Mouse (Mus musculus): Measurements from ENCODE around the gene Ms4a4c.

The Ms4a4c gene

GRCm38 (mm10) chr19:11404527-11404926 is at the start of gene Ms4a4c:
Ms4a4c (plus strand) TSS chr19:11404770.
- no peak within 1 kb of the TSS for H3K4me3 ChIP-seq (replicated peaks; ENCODE audit: low read length)
- H3K9me3 ChIP-seq (ENCODE audit: low read length) = no peaks in the 10 kb centered on the region
- no peaks in the 10 kb centered on the region for H3K27me3 ChIP-seq (ENCODE audit: insufficient read depth, low read length)
- no peaks in the 10 kb centered on the region for H3K4me1 ChIP-seq (replicated peaks; ENCODE audit: low read depth, low read length)
- no peaks in the 10 kb centered on the region for H3K36me3 ChIP-seq (ENCODE audit: insufficient read depth, low read length)
- TF ChIP-seq NANOG (IDR thresholded peaks at IDR 0.05; ENCODE audit: borderline replicate concordance, low read length) = no peak
- TF ChIP-seq CTCF (conservative IDR thresholded peaks at IDR 0.05; ENCODE audit: low read length) = no peak
- no peak for TF ChIP-seq POU5F1 (IDR thresholded peaks at IDR 0.05; ENCODE audit: borderline replicate concordance, low read length)

GRCm38 (mm10) chr19:11355730-11356129 is 48.8 kb upstream of the Ms4a4c start:
- no peaks in the 10 kb centered on the region for H3K4me1 ChIP-seq (replicated peaks; ENCODE audit: low read depth, low read length)
- no peak for TF ChIP-seq POU5F1 (IDR thresholded peaks at IDR 0.05; ENCODE audit: borderline replicate concordance, low read length)
- TF ChIP-seq NANOG (IDR thresholded peaks at IDR 0.05; ENCODE audit: borderline replicate concordance, low read length) = no peak
- TF ChIP-seq CTCF (conservative IDR thresholded peaks at IDR 0.05; ENCODE audit: low read length) = no peak
- no peaks in the 10 kb centered on the region for H3K27me3 ChIP-seq (ENCODE audit: insufficient read depth, low read length)
- no peaks in the 10 kb centered on the region for H3K36me3 ChIP-seq (ENCODE audit: insufficient read depth, low read length)
- H3K4me3 ChIP-seq (replicated peaks; ENCODE audit: low read length) = no peak overlapping the region
- no peaks in the 10 kb centered on the region for H3K9me3 ChIP-seq (ENCODE audit: low read length)

GRCm38 (mm10) chr19:11360106-11360505 is 44.5 kb upstream of the Ms4a4c start:
- no peaks in the 10 kb centered on the region for H3K36me3 ChIP-seq (ENCODE audit: insufficient read depth, low read length)
- no peaks in the 10 kb centered on the region for H3K9me3 ChIP-seq (ENCODE audit: low read length)
- no peak overlapping the region for H3K4me3 ChIP-seq (replicated peaks; ENCODE audit: low read length)
- no peaks in the 10 kb centered on the region for H3K4me1 ChIP-seq (replicated peaks; ENCODE audit: low read depth, low read length)
- TF ChIP-seq POU5F1 (IDR thresholded peaks at IDR 0.05; ENCODE audit: borderline replicate concordance, low read length) (no peak), CTCF (conservative IDR thresholded peaks at IDR 0.05; ENCODE audit: low read length) (peak; percentile 22; the same call in 1 of the 2 replicates)
- no peaks in the 10 kb centered on the region for H3K27me3 ChIP-seq (ENCODE audit: insufficient read depth, low read length)

GRCm38 (mm10) chr19:11362002-11362401 is 42.6 kb upstream of the Ms4a4c start:
- Histone ChIP-seq H3K4me3 (replicated peaks; ENCODE audit: low read length) (no peak overlapping the region), H3K27me3 (ENCODE audit: insufficient read depth, low read length) (no peaks in the 10 kb centered on the region), H3K36me3 (ENCODE audit: insufficient read depth, low read length) (no peaks in the 10 kb centered on the region), H3K9me3 (ENCODE audit: low read length) (no peaks in the 10 kb centered on the region), H3K4me1 (replicated peaks; ENCODE audit: low read depth, low read length) (no peaks in the 10 kb centered on the region)
- TF ChIP-seq CTCF (conservative IDR thresholded peaks at IDR 0.05; ENCODE audit: low read length) = no peak
- no peak for TF ChIP-seq NANOG (IDR thresholded peaks at IDR 0.05; ENCODE audit: borderline replicate concordance, low read length)
- no peak for TF ChIP-seq POU5F1 (IDR thresholded peaks at IDR 0.05; ENCODE audit: borderline replicate concordance, low read length)

GRCm38 (mm10) chr19:11368310-11368709 is 36.3 kb upstream of the Ms4a4c start:
- no peaks in the 10 kb centered on the region for H3K9me3 ChIP-seq (ENCODE audit: low read length)
- no peaks in the 10 kb centered on the region for H3K36me3 ChIP-seq (ENCODE audit: insufficient read depth, low read length)
- H3K27me3 ChIP-seq (ENCODE audit: insufficient read depth, low read length) = no peaks in the 10 kb centered on the region
- H3K4me1 ChIP-seq (replicated peaks; ENCODE audit: low read depth, low read length) = no peaks in the 10 kb centered on the region
- H3K4me3 ChIP-seq (replicated peaks; ENCODE audit: low read length) = no peak overlapping the region
- no peak for TF ChIP-seq CTCF (conservative IDR thresholded peaks at IDR 0.05; ENCODE audit: low read length)
- TF ChIP-seq NANOG (IDR thresholded peaks at IDR 0.05; ENCODE audit: borderline replicate concordance, low read length) = no peak
- TF ChIP-seq POU5F1 (IDR thresholded peaks at IDR 0.05; ENCODE audit: borderline replicate concordance, low read length) = no peak

- Histone ChIP-seq H3K4me1 (replicated peaks; ENCODE audit: low read depth, low read length) (no peaks in the 10 kb centered on the region), H3K4me3 (replicated peaks; ENCODE audit: low read length) (no peak overlapping the region), H3K9me3 (ENCODE audit: low read length) (no peaks in the 10 kb centered on the region), H3K27me3 (ENCODE audit: insufficient read depth, low read length) (no peaks in the 10 kb centered on the region), H3K36me3 (ENCODE audit: insufficient read depth, low read length) (no peaks in the 10 kb centered on the region)
- TF ChIP-seq CTCF (conservative IDR thresholded peaks at IDR 0.05; ENCODE audit: low read length) (no peak), NANOG (IDR thresholded peaks at IDR 0.05; ENCODE audit: borderline replicate concordance, low read length) (no peak), POU5F1 (IDR thresholded peaks at IDR 0.05; ENCODE audit: borderline replicate concordance, low read length) (no peak)
These were observed 33.4 kb upstream of the Ms4a4c start for GRCm38 (mm10) chr19:11371181-11371580.

- no peak for TF ChIP-seq POU5F1 (IDR thresholded peaks at IDR 0.05; ENCODE audit: borderline replicate concordance, low read length)
- Histone ChIP-seq H3K9me3 (ENCODE audit: low read length) (no peaks in the 10 kb centered on the region), H3K4me1 (replicated peaks; ENCODE audit: low read depth, low read length) (no peaks in the 10 kb centered on the region), H3K36me3 (ENCODE audit: insufficient read depth, low read length) (no peaks in the 10 kb centered on the region), H3K4me3 (replicated peaks; ENCODE audit: low read length) (no peak within 1 kb of the TSS), H3K27me3 (ENCODE audit: insufficient read depth, low read length) (no peaks in the 10 kb centered on the region)
These were observed 29.3 kb upstream of the Ms4a4c start, which contains the start of gene Ms4a4a for GRCm38 (mm10) chr19:11375273-11375672. Ms4a4a (plus strand) TSS chr19:11375523.

GRCm38 (mm10) chr19:11376399-11376798 is 28.2 kb upstream of the Ms4a4c start:
- H3K36me3 ChIP-seq (ENCODE audit: insufficient read depth, low read length) = no peaks in the 10 kb centered on the region
- TF ChIP-seq NANOG (IDR thresholded peaks at IDR 0.05; ENCODE audit: borderline replicate concordance, low read length) (no peak), POU5F1 (IDR thresholded peaks at IDR 0.05; ENCODE audit: borderline replicate concordance, low read length) (no peak), CTCF (conservative IDR thresholded peaks at IDR 0.05; ENCODE audit: low read length) (no peak)
- H3K27me3 ChIP-seq (ENCODE audit: insufficient read depth, low read length) = no peaks in the 10 kb centered on the region

GRCm38 (mm10) chr19:11387109-11387508 is 17.5 kb upstream of the Ms4a4c start:
- H3K9me3 ChIP-seq (ENCODE audit: low read length) = no peaks in the 10 kb centered on the region
- no peak for TF ChIP-seq CTCF (conservative IDR thresholded peaks at IDR 0.05; ENCODE audit: low read length)
- no peak for TF ChIP-seq POU5F1 (IDR thresholded peaks at IDR 0.05; ENCODE audit: borderline replicate concordance, low read length)
- no peak for TF ChIP-seq NANOG (IDR thresholded peaks at IDR 0.05; ENCODE audit: borderline replicate concordance, low read length)
- no peaks in the 10 kb centered on the region for H3K27me3 ChIP-seq (ENCODE audit: insufficient read depth, low read length)

More at GRCm38 (mm10) chr19:11376399-11376798, 28.2 kb upstream of the Ms4a4c start:
- H3K9me3 ChIP-seq (ENCODE audit: low read length) = no peaks in the 10 kb centered on the region
- H3K4me3 ChIP-seq (replicated peaks; ENCODE audit: low read length) = no peak overlapping the region
- H3K4me1 ChIP-seq (replicated peaks; ENCODE audit: low read depth, low read length) = no peaks in the 10 kb centered on the region

More at GRCm38 (mm10) chr19:11387109-11387508, 17.5 kb upstream of the Ms4a4c start:
- Histone ChIP-seq H3K4me1 (replicated peaks; ENCODE audit: low read depth, low read length) (no peaks in the 10 kb centered on the region), H3K36me3 (ENCODE audit: insufficient read depth, low read length) (no peaks in the 10 kb centered on the region), H3K4me3 (replicated peaks; ENCODE audit: low read length) (no peak overlapping the region)

Measured in E14TG2a.4 (cell line).